Mouse (Mus musculus): ENCODE measurements around the gene Acad11. TPM values are rescaled to one million over a fixed set of nuclear protein-coding genes. Genes with fewer than 3 reads are reported as not detected.

Gene Acad11
- 9.8 and 11.7 TPM in 2 replicates for polyA plus RNA-seq (2015; fragmentation: Nextera tagmentation; extraction: Ambion mirVana)

GRCm38 (mm10) chr9:104063244-104063961 lies at the start of gene Acad11:
TSS of gene Acad11 (plus strand) at chr9:104063377.
- Histone ChIP-seq H3K36me3 (peaks cover 24% of the 10 kb centered on the region), H3K9me3 (no peaks in the 10 kb centered on the region), H3K27ac (peak within 1 kb of the TSS; percentile 73), H3K4me2 (peak within 1 kb of the TSS; percentile 86), H3K27me3 (no peaks in the 10 kb centered on the region), H3K4me3 (peak within 1 kb of the TSS; percentile 100), H3K9ac (peak within 1 kb of the TSS; percentile 93), H3K4me1 (peaks cover 19% of the 10 kb centered on the region)
- WGBS, result under 1% methylated on average over 29 of the region's 30 CpGs
- ATAC-seq (ENCODE audit: insufficient number of reproducible peaks, insufficient read depth, low FRiP score, low TSS enrichment, low read depth), result peak; percentile 92

- no peak overlapping the region for H3K4me3 ChIP-seq
- H3K9ac ChIP-seq, result no peak overlapping the region
- no peaks in the 10 kb centered on the region for H3K4me1 ChIP-seq
- no peaks in the 10 kb centered on the region for H3K27me3 ChIP-seq
- H3K9me3 ChIP-seq, result no peaks in the 10 kb centered on the region
- H3K36me3 ChIP-seq, result peaks cover 73% of the 10 kb centered on the region
- 84% methylated on average over 1 of the region's 1 CpGs for WGBS
- H3K27ac ChIP-seq, result no peak overlapping the region
- ATAC-seq (ENCODE audit: insufficient number of reproducible peaks, insufficient read depth, low FRiP score, low TSS enrichment, low read depth), result no peak
- H3K4me2 ChIP-seq, result no peak overlapping the region
Measured at GRCm38 (mm10) chr9:104014526-104014925, 48.7 kb upstream of the Acad11 start.

DNA sequence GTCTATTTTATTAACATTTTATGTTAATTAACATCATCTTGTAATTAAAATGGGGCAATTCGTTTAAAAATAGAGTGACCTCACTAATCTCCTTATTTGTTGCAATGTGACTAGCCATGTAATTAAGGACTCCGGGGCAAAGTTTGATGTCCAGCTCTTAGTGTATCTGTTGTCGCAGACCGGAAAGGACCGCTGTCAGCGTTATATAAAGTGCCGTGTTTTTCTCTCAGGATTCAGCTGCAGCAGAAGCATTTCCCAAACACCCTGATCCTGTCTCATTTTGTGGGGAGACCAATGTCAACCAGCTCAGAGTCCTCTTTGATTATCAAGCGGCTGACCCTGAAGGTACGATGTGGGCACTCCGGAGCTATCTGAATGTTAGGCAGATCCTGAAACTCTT lies 42.2 kb upstream of the Acad11 start:
- no peak overlapping the region for H3K27ac ChIP-seq
- 90% methylated on average over 10 of the region's 10 CpGs for WGBS
- ATAC-seq (ENCODE audit: insufficient number of reproducible peaks, insufficient read depth, low FRiP score, low TSS enrichment, low read depth), result no peak
- H3K9me3 ChIP-seq, result no peaks in the 10 kb centered on the region
- H3K36me3 ChIP-seq, result peaks cover 88% of the 10 kb centered on the region
- no peak overlapping the region for H3K9ac ChIP-seq
- H3K4me2 ChIP-seq, result no peak overlapping the region
- no peaks in the 10 kb centered on the region for H3K4me1 ChIP-seq
- no peak overlapping the region for H3K4me3 ChIP-seq
- H3K27me3 ChIP-seq, result no peaks in the 10 kb centered on the region

GRCm38 (mm10) chr9:104027186-104027585 lies 36.0 kb upstream of the Acad11 start:
- 96% methylated on average over 8 of the region's 8 CpGs for WGBS
- Histone ChIP-seq H3K36me3 (peaks cover 71% of the 10 kb centered on the region), H3K9ac (no peak overlapping the region), H3K4me1 (no peaks in the 10 kb centered on the region), H3K4me2 (no peak overlapping the region), H3K4me3 (no peak overlapping the region), H3K9me3 (no peaks in the 10 kb centered on the region), H3K27me3 (no peaks in the 10 kb centered on the region), H3K27ac (no peak overlapping the region)
- ATAC-seq (ENCODE audit: insufficient number of reproducible peaks, insufficient read depth, low FRiP score, low TSS enrichment, low read depth), result no peak

- Histone ChIP-seq H3K27me3 (no peaks in the 10 kb centered on the region), H3K36me3 (peaks cover 62% of the 10 kb centered on the region), H3K9ac (no peak overlapping the region), H3K4me3 (no peak overlapping the region), H3K4me1 (no peaks in the 10 kb centered on the region), H3K9me3 (no peaks in the 10 kb centered on the region), H3K4me2 (no peak overlapping the region), H3K27ac (no peak overlapping the region)
- WGBS, result 84% methylated on average over 11 of the region's 11 CpGs
- ATAC-seq (ENCODE audit: insufficient number of reproducible peaks, insufficient read depth, low FRiP score, low TSS enrichment, low read depth), result no peak
Measured at GRCm38 (mm10) chr9:104029861-104030260, 33.3 kb upstream of the Acad11 start.

DNA sequence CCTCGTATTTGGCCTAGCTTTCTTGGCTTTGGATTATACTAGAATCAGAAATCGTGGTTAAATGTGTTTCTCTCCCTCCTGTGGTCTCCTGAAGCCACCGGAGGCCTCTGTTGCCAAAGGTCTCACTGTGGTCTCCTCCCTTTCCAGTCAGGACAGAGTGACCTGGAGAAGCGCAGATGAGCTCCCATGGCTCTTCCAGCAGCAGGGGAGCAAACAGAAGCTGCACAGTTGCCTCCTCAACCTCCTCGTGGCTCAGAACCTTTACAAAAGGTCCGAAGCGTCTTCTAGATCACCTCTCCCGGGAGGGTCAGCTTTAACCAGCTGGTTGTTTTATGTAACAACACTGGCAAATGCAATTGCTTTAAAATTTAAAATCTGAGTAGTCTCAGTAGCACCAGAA lies 28.9 kb upstream of the Acad11 start:
- Histone ChIP-seq H3K4me1 (peaks cover 6% of the 10 kb centered on the region), H3K4me3 (no peak overlapping the region), H3K27ac (no peak overlapping the region), H3K4me2 (no peak overlapping the region), H3K36me3 (peaks cover 60% of the 10 kb centered on the region), H3K9me3 (no peaks in the 10 kb centered on the region), H3K27me3 (no peaks in the 10 kb centered on the region), H3K9ac (no peak overlapping the region)
- no peak for ATAC-seq (ENCODE audit: insufficient number of reproducible peaks, insufficient read depth, low FRiP score, low TSS enrichment, low read depth)
- 89% methylated on average over 8 of the region's 8 CpGs for WGBS

DNA sequence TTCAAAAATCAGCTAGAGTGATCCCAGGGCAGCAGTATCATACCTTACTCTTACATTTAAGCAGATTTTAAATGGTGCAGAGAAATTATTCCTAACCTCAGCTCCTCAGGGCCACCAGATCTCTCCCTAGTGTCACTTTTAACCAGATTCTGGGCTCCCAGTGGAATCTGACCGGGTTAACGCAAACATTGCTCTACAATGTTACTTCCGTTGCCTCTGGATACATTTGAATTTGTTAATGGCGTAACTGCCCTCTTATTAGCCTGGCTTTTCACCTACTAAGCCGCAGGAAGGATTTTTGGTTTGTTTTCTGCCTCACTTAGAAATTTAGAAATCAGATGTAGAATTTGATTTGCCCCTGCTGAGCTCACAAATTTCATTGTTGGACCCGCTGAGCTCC lies 28.5 kb upstream of the Acad11 start:
- no peak for ATAC-seq (ENCODE audit: insufficient number of reproducible peaks, insufficient read depth, low FRiP score, low TSS enrichment, low read depth)
- peaks cover 6% of the 10 kb centered on the region for H3K4me1 ChIP-seq
- no peaks in the 10 kb centered on the region for H3K27me3 ChIP-seq
- no peaks in the 10 kb centered on the region for H3K9me3 ChIP-seq
- H3K9ac ChIP-seq, result no peak overlapping the region
- H3K4me2 ChIP-seq, result 0 out of 2 replicates have a peak overlapping the region, but pooled peaks have one; percentile 7
- H3K27ac ChIP-seq, result no peak overlapping the region
- no peak overlapping the region for H3K4me3 ChIP-seq
- 66% methylated on average over 6 of the region's 6 CpGs for WGBS
- H3K36me3 ChIP-seq, result peaks cover 62% of the 10 kb centered on the region

- no peak for ATAC-seq (ENCODE audit: insufficient number of reproducible peaks, insufficient read depth, low FRiP score, low TSS enrichment, low read depth)
- Histone ChIP-seq H3K36me3 (peaks cover 61% of the 10 kb centered on the region), H3K4me2 (0 out of 2 replicates have a peak overlapping the region, but pooled peaks have one; percentile 7), H3K9me3 (no peaks in the 10 kb centered on the region), H3K9ac (no peak overlapping the region), H3K27me3 (no peaks in the 10 kb centered on the region), H3K27ac (no peak overlapping the region), H3K4me1 (peaks cover 6% of the 10 kb centered on the region), H3K4me3 (no peak overlapping the region)
- 45% methylated on average over 24 of the region's 24 CpGs for WGBS
Measured at GRCm38 (mm10) chr9:104035261-104036015, 27.7 kb upstream of the Acad11 start.

DNA sequence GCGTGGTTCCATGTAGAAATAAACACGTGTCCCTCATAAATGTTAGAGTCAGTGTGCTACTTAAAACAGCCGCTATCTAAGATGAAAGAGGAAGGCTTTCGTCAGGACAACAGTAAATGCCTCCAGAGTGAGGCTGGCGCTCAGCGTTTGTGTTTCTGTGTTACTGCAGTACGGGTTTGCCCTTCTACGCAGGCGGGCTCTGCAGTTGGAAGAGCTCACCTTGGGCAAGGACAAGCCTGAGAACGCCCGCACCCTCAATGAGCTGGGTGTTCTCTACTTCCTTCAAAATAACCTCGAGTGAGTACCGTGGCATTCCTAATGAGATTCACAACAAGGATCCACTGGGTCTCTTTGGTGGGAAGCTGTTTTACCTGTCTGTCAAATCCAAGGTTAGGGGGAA lies 24.9 kb upstream of the Acad11 start:
- no peaks in the 10 kb centered on the region for H3K27me3 ChIP-seq
- no peaks in the 10 kb centered on the region for H3K9me3 ChIP-seq
- H3K27ac ChIP-seq, result no peak overlapping the region
- H3K4me1 ChIP-seq, result peaks cover 6% of the 10 kb centered on the region
- H3K4me3 ChIP-seq, result no peak overlapping the region
- H3K9ac ChIP-seq, result no peak overlapping the region
- no peak overlapping the region for H3K4me2 ChIP-seq
- no peak for ATAC-seq (ENCODE audit: insufficient number of reproducible peaks, insufficient read depth, low FRiP score, low TSS enrichment, low read depth)
- H3K36me3 ChIP-seq, result peaks cover 61% of the 10 kb centered on the region
- WGBS, result 90% methylated on average over 13 of the region's 13 CpGs

- 86% methylated on average over 21 of the region's 21 CpGs for WGBS
- Histone ChIP-seq H3K9me3 (no peaks in the 10 kb centered on the region), H3K4me1 (peaks cover 6% of the 10 kb centered on the region), H3K4me2 (no peak overlapping the region), H3K9ac (no peak overlapping the region), H3K27me3 (no peaks in the 10 kb centered on the region), H3K27ac (no peak overlapping the region), H3K36me3 (peaks cover 56% of the 10 kb centered on the region), H3K4me3 (no peak overlapping the region)
- ATAC-seq (ENCODE audit: insufficient number of reproducible peaks, insufficient read depth, low FRiP score, low TSS enrichment, low read depth), result no peak
Measured at GRCm38 (mm10) chr9:104039031-104039695, 24.0 kb upstream of the Acad11 start.

DNA sequence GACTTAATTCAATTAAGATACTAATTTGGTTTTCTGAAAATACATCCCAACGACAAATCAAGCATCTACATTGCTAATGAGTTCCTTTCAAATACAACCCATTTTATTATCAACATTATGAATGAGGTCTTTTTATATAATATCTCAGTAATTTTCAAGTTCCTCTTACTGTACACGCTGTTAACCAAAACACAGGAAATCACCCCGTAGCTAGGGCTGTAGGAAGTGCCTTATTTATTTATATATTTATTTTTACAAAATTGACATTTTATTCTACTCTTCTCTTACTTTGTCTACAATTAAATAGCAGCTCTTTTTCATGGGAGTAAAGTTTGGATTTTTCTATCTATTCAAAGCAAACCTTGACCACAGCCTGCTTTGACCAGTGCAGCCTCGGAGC lies 23.4 kb upstream of the Acad11 start:
- Histone ChIP-seq H3K4me3 (no peak overlapping the region), H3K4me2 (no peak overlapping the region), H3K36me3 (peaks cover 53% of the 10 kb centered on the region), H3K9ac (no peak overlapping the region), H3K4me1 (peaks cover 6% of the 10 kb centered on the region), H3K27me3 (no peaks in the 10 kb centered on the region), H3K27ac (no peak overlapping the region), H3K9me3 (no peaks in the 10 kb centered on the region)
- no peak for ATAC-seq (ENCODE audit: insufficient number of reproducible peaks, insufficient read depth, low FRiP score, low TSS enrichment, low read depth)
- 77% methylated on average over 4 of the region's 4 CpGs for WGBS

Data from embryonic facial prominence, embryonic 13.5 days (tissue).